Mouse (Mus musculus) cerebellum, adult 11 months (tissue): ENCODE data around the gene Gm45785.

ENCODE experiments used
- DNase-seq: peaks from one replicate; pipeline ENCODE4 v3.0.0; 2022

Gm45785 gene

DNA sequence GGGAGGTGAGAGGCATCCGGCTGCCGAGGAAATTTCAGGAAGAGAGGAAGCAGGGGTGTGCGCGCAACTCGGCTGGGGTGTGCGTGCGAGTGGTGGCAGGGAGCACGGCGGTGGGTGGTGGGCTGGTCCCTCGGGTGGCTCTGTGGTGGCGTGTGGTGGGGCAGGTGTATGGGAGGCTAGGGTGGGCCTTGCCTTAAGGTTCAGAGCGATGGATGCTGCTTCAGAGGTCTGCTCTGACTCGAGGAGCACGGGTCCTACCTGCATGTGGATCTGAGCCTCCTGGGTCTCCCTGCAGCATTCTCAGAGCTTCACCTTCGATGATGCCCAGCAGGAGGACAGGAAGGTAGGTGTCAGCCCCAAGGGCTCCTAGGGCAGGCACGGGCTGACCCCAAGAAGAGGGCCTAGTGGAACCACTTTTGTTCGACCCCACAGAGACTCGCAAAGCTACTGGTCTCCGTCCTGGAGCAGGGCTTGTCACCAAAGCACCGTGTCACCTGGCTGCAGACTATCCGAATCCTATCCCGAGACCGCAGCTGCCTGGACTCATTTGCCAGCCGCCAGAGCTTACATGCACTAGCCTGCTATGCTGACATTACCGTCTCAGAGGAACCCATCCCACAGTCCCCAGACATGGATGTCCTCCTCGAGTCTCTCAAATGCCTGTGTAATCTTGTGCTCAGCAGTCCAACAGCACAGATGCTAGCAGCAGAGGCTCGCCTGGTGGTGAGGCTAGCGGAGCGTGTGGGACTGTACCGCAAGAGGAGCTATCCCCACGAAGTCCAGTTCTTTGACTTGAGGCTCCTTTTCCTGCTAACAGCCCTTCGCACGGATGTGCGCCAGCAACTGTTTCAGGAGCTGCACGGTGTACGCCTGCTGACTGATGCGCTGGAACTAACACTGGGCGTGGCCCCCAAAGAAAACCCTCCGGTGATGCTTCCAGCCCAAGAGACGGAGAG is 1.7 kb upstream of the Gm45785 start, which contains the start of gene Bet1l:
Gene Bet1l (minus strand): TSS at position 28 of the 956 bp plus-strand sequence.
- no peak for DNase-seq

DNA sequence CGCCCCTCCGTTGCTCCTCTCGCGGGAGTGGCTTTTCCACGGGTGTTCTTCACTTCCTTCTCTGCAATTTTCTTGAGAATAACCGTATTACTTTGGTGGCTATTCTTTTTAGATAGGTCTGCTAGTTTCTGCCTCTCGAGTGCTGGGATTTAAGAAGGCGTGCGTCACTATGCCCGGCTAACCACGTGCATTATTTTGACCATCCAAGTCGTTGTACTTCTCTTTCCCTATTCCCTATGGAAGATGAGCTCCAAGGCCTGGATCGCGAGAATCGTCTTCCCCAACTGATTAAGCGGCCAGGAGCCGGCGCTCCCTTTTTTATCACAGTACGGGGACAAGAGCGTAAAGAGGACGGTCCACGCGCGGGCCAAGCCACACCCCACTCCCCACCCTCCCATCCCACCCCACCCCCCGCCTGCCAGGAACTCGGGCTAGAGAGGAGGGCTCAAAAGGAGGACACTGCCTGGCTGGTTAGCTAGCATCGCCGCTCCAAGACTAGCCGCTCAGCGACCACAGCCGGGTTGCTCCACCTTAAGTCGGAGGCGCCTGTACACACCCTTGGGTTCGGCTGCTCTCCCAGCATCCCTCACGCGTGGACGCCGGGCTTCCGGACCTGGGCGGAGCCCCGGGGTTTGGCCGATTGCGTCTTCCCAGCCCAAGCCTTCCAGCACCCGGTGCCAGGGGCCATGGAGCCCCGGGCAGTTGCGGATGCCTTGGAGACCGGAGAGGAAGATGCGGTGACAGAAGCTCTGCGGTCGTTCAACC is 836 bp upstream of the Gm45785 start, which contains the start of gene Ric8a:
Gene Ric8a (plus strand): TSS at position 173 of the 765 bp plus-strand sequence.
- DNase-seq = peak; percentile 81

DNA sequence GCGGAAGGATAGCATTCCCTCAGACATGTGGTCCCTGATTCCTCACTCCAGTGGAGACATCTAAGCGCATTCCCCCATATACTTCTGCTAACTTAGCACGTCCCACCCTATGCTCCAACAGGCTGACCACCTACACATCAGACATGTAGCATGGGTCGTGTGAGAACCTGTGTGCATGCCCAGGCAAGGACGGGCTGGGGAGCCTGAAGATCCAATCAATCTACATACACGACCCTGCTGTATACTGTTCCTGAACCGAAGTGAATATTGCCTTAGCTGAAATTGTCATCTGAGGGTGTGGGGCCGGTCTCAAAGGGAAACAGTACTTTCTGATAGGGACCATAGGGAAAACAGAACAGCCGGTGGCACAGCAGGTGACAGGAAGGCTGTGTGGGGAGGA is 950 bp downstream of the Gm45785 start:
- DNase-seq = no peak

DNA sequence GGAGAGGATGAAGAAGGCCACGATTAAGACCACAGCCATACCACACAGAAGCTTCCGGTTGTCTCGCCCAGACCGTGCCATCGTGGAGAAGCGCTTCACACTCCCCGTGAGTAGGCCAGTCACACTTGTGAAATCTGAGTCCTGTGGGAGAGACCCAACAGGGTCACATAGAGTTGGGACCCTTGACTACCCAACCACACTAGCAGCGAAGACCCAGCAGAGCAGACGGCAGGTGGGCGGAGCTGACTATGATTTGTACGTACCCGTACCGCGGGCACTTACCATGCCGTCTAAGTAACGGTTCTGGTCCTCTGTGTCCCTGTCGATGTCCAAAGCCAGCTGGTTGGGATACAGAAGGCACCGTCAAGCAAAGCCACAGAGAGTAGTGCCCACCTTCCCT is 1.6 kb downstream of the Gm45785 start:
- no peak for DNase-seq

DNA sequence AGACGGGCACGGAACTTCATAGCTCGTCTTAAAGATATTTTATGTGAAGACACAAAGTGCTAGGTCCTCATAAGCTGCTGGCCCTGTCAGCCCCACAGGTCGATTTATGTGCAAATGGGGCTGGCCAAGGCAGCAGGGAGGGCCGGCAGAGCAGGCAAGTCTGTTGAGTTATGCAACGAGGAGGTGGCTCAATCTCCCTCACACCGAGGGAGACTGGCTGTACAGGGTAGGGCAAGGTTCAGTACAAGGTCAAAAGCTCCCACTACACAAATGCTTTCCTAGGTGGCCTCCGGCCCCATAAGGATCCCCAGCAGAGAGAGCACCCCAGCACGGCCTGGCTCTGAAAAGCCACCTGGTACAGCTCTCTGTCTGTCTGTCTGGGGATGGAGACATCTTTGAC is 2.7 kb downstream of the Gm45785 start:
- DNase-seq = no peak

DNA sequence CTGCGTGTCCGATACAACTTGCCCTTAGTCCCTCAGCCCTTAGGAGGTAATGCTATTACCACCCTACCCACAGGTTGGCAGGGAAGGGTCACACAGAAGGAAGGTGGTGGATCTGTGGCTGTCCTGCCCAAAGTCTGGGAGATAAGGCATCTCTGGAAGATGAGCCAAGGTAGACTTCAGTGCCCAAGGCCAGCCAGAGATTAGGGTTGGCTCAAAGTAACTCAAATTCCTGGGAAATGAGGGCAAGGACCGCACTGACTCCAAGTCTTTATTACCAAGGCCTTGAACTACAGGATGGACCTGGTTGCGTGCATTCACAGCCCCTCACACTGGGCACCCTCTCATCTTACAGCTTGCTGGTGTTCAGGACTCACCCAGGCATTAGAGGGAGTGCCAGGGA is 4.2 kb downstream of the Gm45785 start:
- DNase-seq = no peak

DNA sequence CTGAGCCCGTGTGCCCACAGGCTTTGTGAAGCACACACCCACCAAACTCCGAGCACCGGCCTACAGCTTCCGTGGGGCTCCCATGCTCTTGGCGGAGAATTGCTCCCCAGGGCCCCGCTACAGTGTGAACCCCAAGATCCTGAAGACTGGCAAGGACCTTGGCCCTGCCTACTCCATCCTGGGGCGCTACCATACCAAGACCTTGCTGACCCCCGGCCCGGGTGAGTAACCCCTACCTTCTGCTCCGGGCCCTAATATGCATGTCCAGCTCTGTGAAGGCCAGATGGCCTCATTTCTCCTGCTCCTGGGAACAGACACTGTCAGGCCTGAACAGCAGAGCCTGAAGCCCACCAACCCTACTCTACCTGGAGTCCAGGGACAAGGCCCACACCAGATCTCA is 7.5 kb downstream of the Gm45785 start:
- DNase-seq = no peak

DNA sequence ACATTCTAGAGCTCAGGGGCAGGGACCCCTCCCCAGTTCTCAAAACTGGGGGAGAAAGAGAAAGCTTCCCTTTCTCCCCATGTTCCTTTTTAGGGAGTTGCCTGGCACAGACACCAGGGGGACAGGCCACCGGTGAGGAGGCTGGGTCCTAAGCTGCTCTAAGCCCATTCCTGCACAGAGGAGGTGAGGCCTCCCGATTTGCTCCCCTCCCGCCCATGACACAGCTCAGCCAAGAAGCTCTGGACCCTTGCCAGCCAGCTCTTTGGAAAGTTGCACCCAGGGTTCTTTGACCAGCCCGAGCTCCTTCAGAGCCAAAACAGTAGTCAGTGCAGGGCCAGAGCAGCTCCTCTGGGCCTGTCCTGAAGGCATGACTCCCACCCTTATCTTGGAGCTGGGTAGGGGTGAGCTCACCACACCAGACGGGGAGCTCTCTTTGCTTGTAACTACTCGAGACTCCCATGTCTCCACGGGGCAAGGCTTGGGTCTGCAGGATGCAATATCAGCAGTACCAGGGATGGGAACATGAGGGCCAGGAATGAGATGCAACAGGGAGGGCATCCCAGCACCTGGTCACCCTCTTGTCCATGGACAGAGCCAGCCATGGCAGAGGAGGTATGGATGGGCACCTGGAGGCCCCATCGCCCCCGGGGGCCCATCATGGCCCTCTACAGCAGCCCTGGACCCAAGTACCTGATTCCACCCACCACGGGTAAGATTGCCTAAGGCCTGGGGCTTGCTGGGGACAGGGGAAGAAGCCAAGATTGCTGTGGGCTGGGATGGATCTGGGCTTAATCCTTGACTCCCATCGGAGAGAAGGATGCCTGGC is 8.2 kb downstream of the Gm45785 start, which contains the start of gene Odf3:
Gene Odf3 (plus strand): TSS at position 51 of the 826 bp plus-strand sequence.
- DNase-seq = no peak

DNA sequence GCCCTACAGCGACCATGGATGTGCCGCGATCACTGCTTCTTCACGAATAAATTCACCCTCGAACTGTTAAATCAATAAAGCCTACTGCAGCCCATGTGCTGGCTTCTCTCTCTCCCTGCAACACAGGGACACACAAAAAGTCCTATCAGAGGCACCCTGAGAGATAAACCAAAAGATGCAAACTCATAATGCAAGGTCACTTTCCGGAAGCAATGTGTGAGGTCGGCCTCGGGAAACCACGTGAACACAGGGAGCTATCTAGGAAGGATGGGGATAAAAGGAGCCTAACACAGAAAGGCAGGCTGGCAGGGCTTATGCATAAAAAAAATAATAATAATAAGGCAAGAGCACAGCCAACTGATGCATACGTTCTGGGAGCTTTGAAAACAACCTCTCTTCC is 9.5 kb downstream of the Gm45785 start:
- no peak for DNase-seq

DNA sequence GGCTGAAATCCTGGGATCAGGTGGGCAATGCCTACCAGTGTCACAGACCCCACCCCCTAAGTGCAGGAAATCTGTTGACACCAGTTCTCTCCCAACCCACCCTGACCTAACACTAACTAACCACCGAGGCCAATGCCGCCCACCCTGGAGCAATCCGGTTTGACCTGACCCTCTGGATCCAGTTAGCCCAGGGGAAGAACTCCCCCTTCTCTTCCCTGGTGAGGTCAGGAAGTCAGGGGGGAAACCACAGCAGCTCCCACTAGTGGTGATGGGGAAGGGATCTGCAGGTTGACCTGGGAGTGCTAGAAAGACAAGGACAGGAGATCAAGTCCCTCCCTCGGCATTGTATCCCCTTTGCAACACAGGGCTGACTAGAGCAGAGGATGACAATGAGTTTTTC is 10.4 kb downstream of the Gm45785 start:
- DNase-seq = no peak

DNA sequence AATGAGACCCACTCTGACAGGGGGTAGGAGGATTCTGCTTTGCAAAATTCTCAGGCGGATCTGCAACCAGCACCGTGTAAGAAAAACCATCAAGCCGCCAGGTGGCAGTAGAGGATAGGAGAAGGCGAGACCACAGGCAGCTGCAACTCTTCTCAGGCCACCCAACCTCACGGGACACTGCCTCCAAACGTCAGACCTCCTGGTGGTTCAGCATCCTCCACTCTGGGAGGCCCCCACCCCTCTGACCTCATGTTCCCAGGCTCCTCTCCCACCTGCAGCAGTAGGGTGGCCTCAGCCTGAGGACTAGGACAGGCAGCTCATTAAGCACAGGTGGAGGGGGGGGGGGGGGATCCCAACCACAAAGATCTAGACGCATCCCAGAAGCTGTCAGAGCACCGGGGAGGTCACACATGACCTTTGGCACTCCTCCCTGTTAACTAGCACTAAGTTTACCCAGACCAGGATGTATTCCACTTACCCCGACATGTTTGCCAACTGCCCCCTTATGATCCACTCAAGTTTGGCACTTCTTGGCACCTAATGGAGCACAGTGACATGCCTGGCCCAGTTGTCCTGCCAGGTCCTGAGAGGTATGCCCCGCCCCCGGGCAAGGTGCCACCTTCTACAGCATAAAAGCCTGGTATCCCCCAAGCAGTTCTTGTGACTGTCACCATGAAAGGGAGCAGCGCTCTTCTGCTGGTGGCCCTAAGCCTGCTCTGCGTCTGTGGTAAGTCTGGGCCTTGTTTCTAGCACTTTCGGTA is 11.0 kb downstream of the Gm45785 start, which contains the start of gene Scgb1c1:
Gene Scgb1c1 (plus strand): TSS at position 643 of the 761 bp plus-strand sequence.
- peak; percentile 83 for DNase-seq

DNA sequence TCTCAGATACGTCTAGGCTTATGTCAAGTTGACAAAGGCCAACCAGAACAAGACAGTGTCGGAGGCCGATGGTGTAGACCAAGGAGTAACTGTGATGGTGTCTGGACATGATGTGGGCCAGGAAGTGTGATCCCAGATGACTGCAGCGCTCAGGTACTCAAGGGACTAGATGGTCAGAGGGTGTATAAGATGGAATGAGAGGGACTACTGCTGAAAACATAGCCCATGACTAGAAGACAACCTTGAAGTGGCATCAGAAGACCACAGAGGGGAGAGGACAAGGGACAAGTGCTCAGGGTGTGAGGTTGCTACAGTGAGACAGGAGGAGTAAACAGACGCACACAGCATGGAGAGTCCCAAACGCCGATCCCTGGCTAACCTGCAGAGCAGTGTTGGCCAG is 12.3 kb downstream of the Gm45785 start:
- DNase-seq = no peak

DNA sequence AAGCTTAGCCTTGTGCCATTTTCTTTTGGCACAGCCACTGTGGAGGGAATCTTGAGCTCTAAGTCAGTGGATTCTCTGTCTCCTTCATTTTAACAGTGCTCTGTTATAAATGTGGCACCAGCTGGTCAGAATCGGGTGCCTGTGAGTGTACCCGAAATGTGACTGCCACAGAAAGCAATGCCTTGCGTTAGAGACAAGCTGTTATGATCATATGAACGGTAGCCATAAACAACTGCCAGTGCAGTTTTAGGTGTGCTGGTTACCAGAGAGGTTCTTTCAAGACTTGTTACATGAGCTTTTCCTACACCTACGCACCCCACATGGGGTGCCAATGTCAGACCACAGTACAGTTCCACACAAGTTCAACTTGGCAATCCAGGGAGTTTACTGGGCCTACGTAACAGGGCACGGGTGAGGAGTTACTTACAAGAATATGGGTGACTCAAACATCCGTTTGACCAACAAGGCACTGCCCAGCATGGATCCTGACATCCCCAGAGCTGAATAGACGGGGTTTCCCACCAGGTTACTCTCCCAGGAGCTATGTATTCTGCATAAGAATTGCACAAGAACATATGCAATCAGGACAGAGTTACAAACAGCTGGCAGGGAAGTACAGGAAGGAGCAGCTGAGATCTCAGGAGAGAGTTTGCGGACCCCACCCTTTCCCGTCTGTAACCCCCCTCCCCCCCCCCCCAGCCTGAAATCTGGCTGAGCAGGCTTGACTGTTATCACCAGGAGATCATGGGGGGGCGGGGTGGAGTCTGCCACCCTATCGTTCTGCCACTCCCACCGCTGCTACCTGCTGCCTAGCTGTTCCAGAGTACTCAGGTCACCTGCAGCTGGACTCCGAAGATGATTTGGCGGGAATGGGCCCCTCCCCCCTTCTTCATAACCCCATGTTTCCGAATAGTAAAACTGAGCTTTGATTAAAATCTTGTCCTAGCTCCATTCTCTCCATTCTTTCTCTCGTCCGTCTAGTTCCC is 15.1 kb downstream of the Gm45785 start:
- no peak for DNase-seq

DNA sequence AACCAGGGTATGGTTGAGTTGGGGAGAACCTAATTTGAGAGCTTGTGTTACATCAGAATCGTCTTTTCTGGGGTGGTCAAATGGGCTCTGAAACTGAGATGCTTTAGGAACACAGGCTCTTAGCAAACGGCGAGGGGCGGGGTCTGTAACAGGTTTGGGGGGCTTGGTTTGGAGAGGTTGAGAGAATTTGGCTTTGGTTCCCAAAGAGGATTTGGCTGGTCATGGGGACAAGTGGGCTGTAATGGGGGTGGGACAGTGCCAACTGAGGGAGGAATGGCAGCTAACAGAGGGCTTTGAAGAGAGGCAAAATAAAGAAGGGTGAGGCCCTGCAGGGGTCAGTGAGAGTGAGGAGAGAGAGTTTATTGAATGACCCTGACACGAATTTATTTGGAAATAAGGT is 16.6 kb downstream of the Gm45785 start:
- no peak for DNase-seq

DNA sequence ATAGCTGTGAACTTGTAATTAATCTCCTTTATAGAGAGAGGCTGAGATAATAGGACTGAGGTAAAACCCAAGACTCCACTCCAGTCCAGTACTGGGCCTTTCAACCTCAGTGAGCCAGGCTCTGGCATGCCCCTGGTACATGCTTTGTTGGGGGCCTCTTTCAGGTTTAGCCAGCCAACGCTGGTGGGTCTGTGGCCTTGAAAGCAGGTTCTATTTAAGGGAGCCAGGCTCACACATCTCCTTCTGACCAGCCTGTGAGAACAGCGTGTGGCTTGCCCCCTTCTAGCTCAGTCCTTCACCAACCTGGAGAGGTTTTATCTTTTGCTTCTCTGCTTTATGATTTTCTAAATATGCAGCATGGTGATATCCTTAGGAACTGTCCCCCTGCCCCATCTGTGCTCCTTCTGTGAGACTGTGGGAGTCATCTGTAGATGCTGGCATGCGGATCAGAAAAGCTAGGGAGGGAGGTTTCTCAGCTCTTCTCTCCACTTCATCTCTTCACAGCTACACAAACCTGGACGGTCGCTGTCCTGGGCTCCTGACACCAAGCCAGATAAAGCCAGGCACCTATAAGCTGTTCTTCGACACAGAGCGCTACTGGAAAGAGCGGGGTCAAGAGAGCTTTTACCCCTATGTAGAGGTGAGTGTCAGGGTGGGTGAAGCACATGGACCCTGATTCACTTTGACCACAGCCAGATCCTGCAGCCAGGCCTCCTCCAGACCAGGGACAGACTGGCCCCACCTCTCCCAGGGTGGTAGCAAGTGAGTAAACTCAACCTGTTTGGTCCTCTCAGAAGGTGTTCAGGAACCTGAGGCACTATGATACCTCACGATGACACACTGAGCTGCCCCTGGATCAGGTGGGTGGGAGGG is 19.7 kb downstream of the Gm45785 start:
- DNase-seq = no peak

DNA sequence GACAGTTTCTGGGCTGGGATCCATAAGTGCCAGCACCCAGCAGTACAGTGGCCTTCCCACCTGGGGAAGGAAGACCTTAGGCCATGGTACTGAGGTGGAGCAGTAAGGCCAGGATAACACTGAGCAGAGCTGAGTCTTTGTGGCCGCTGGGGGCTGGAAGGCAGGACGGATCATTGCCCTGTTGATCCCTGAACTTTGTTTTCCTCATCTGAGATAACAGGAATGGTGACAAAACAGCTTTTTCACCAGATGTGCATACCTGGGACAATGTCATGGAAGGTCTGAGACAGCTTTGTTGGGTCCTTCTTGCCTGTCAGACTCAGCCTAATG is 20.4 kb downstream of the Gm45785 start:
- DNase-seq = no peak

DNA sequence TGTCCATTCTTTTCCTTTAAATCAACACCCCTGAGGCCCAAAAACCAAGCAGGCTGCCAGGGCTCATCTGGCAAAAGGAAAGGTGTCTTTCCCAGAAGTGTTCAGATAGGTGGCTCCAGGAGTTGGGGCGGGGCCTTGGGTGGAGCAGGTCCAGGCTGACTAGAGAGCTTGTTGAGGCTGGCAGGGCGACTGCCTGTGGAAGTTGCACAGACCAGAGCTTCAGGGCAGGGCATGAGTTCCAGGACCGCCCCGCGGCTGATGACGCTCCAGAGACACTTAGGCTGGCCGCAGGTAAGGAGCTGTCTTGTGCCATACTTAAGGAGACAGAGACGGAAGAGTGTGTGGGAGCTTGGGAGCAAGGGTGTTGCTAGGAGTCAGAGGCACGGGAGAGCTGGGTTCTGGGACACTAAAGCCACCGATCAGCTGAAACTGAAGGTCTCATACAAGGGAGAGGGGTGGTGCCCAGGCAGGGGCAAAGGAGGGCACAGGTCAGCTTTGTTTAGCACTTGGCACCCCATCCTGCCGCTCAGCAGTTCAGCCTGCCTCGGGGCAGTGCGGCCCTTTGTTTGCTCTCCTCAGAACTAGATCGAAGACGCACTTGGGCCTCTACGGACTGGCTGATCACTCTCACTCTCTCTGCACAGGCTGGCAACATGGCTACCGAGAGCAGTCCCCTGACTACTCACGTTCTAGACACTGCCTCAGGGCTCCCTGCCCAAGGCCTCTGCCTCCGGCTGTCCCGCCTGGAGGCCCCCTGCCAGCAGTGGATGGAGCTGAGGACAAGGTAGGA is 21.0 kb downstream of the Gm45785 start, which contains the start of gene Urah:
Gene Urah (plus strand): TSS at position 51 of the 790 bp plus-strand sequence.
- DNase-seq = no peak

DNA sequence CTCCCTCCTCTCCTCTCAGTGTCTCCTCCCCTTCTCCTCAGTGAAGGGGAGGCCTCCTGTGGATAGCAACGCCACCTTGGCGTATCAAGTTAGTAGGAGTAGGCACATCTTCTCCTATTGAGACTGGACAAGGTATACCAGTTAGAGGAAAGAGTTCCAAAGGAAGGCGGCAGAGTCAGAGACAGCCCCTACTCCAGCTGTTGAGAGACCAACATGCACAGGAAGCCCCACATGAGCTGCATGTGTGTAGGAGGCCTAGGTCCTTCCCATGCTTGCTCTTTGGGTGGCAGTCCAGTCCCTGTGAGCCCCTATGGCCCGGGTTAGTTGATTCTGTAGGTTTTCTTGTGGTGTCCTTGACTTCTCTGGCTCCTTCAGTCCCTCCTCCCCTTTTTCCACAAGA is 22.8 kb downstream of the Gm45785 start:
- DNase-seq = no peak

DNA sequence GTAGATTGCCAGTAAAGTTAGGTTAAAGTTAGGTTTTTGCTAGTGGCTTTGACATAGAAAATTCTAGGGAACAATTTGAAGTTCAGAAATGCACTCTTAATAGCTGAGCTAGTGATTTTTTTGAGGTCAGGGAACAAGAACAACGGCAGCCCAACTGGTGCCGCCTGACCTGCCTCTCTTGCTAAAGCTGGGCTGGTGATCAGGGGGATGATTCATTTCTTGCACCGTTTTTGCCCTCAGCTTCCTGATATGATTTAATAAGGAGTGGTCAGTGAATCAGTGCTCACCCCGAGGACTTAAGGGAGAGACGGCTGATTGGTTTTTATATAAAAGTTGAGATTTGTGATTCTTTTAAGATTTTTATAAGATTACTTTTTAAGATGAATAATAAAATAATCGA is 24.7 kb downstream of the Gm45785 start:
- DNase-seq = no peak
